Mouse (Mus musculus) embryonic facial prominence, embryonic 13.5 days (tissue): ENCODE measurements at regions not wholly inside any gene's neighbourhood (a gene's known extent, or its start where the extent isn't known, plus 50 kb on each side); places are given as distances from the start of the nearest gene placed in this dataset.

ENCODE experiments used
- ATAC-seq: fragments of 200-750 bp; cut with Nextera tagmentation; 2 replicates; pipeline ENCODE4 v1.8.0; 2017; ENCODE audit warnings: low read depth; ENCODE audit not compliant: insufficient number of reproducible peaks, insufficient read depth, low FRiP score, low TSS enrichment
- H3K27ac ChIP-seq: fragments of 300-500 bp; sonication (generic); 2 replicates; pipeline ENCODE4 v1.5.1; 2015; ENCODE audit warnings: moderate library complexity, mild to moderate bottlenecking, inconsistent platforms
- H3K27me3 ChIP-seq: fragments of 300-500 bp; sonication (generic); 2 replicates; pipeline ENCODE4 v1.6.1; 2015; ENCODE audit warnings: mild to moderate bottlenecking, inconsistent platforms
- H3K36me3 ChIP-seq: fragments of 300-500 bp; sonication (generic); 2 replicates; pipeline ENCODE4 v1.6.1; 2015; ENCODE audit warnings: mild to moderate bottlenecking, inconsistent platforms
- H3K4me1 ChIP-seq: fragments of 300-500 bp; sonication (generic); 2 replicates; pipeline ENCODE4 v1.6.1; 2015; ENCODE audit warnings: inconsistent platforms
- H3K4me2 ChIP-seq: fragments of 300-500 bp; sonication (generic); 2 replicates; pipeline ENCODE4 v1.6.1; 2015; ENCODE audit warnings: moderate library complexity, mild to moderate bottlenecking, inconsistent platforms
- H3K4me3 ChIP-seq: fragments of 300-500 bp; sonication (generic); 2 replicates; pipeline ENCODE4 v1.5.1; 2015; ENCODE audit warnings: mild to moderate bottlenecking, inconsistent platforms
- H3K9ac ChIP-seq: fragments of 300-500 bp; sonication (generic); 2 replicates; pipeline ENCODE4 v1.6.1; 2015; ENCODE audit warnings: mild to moderate bottlenecking, inconsistent platforms
- H3K9me3 ChIP-seq: fragments of 300-500 bp; sonication (generic); 2 replicates; pipeline ENCODE4 v1.6.1; 2016; ENCODE audit warnings: inconsistent platforms
- WGBS: fragments of 180-500 bp; shearing (Covaris S2); methylation state at CpG from one replicate; pipeline ENCODE4 v1.1.7; 2015; ENCODE audit warnings: mixed read lengths; 5-methylcytosine and 5-hydroxymethylcytosine counted together

DNA sequence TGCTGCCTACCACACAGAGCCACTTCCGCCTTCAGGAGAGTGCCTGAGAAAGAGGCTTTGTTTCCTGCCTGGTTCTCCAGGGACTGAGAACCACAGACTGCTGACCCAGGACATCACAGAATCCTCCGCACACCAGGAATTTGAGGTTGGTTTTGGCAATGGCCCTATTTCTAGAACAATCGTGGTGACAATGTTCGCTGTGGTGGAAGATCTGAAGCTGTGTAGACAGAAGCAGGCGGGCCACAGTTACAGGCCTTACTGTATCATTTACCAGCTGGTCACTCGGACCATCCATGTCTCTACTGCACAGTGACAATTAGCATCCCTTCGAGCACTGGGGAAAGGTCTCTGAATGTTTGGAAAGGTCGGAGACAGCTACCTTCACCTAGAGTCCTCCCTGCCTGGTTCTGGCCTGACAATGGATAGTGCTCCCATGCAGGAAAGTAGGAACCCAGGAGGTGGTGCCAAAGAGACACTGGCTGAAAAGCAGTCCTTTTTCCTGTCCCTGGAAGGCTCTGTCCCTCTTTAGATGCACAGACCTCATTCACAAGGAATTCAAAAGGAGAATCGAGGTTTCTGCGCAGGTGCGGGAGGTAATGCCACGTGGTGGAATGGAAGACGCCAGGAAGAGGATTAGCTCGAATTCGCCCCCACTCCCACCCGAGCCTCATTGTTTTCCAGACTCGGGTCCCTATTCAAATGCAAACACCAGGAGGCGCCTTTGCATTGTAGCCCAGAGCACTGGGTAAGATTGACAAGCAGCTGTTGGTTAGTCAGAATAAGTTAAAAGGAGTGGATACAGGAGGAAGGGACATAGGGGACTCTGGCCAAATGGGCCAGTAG is 52.6 kb upstream of the Pax6 start:
- Histone ChIP-seq H3K9ac (no peak overlapping the region), H3K4me2 (peak overlapping the region; percentile 51), H3K9me3 (no peaks in the 10 kb centered on the region), H3K27me3 (peaks cover 24% of the 10 kb centered on the region), H3K27ac (no peak overlapping the region), H3K4me3 (peak overlapping the region; percentile 20), H3K4me1 (peaks cover 8% of the 10 kb centered on the region), H3K36me3 (no peaks in the 10 kb centered on the region)
- no peak for ATAC-seq
- 26% methylated on average over 18 of the region's 18 CpGs for WGBS
